ENCODE assay signal across 13 mouse cellular contexts in the genomic region with DNA sequence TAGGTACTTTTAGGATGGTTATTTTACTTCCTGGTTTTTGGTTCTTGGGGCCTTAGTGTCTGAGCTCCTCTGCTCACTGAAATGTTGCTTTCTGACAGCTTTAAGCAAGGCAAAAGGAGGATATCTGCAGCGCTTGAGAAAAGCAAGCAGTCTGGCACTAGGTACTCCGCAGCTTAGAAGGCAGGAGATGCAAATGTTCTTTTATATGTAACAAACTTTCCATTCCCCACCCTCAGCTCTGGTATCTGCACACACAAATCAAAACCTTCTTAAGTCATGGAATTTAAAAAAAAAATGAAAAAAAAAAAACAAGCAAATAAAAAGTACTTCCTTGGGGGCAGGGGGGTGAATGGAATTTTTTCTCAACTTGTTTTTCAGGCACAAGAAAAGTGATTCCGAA. TPM values are rescaled to one million over a fixed set of nuclear protein-coding genes. Genes with fewer than 3 reads are reported as not detected.
"Had no signal": no experiment of that assay in that cellular context is flagged by ENCODE, and none has a peak within 500 bp of the region (broad histone marks: within the 10 kb centered on the region; RNA-seq: fewer than 3 reads in every experiment).

No protein-coding gene starts in this region.

- H3K4me2 ChIP-seq: limb, embryonic 12.5 days; liver, embryonic 13.5 days; lung, embryonic 15.5 days; midbrain, embryonic 15.5 days had no signal

- ATAC-seq: midbrain, embryonic 15.5 days had no signal

- H3K27me3 ChIP-seq: limb, embryonic 12.5 days; liver, embryonic 13.5 days; lung, embryonic 15.5 days; midbrain, embryonic 15.5 days had no signal

- DNase-seq: kidney, adult 8-10 months; kidney, postnatal 36 days; layer of hippocampus, adult 9-11 months; layer of hippocampus, postnatal 36 days; liver; liver, embryonic 13.5 days; liver, postnatal 0 days; right cerebral cortex, postnatal 14 days; thymus, postnatal 14 days had no signal

- H3K36me3 ChIP-seq: limb, embryonic 12.5 days; liver, embryonic 13.5 days; lung, embryonic 15.5 days; midbrain, embryonic 15.5 days had no signal

- H3K4me3 ChIP-seq: limb, embryonic 12.5 days; liver, embryonic 13.5 days; lung, embryonic 15.5 days; midbrain, embryonic 15.5 days had no signal

RNA-seq across cellular contexts. Expression of a gene that starts 3.5 kb away (rescaled TPM):
- total RNA-seq: layer of hippocampus, adult 18-20 months; layer of hippocampus, postnatal 36 days had no signal
- polyA plus RNA-seq: midbrain, embryonic 15.5 days had no signal
